Mouse (Mus musculus) brown adipose tissue, adult 24 weeks (tissue): Measurements from ENCODE around the gene Tro. TPM values are rescaled to one million over a fixed set of nuclear protein-coding genes. Genes with fewer than 3 reads are reported as not detected.

Source experiments
- H3K27ac ChIP-seq: fragments of 200-500 bp; replicated peaks from 2 replicates; pipeline ENCODE4 v1.5.1; 2012; ENCODE audit warnings: low read depth, mild to moderate bottlenecking, low read length
- H3K4me1 ChIP-seq: fragments of 200-500 bp; 2 replicates; pipeline ENCODE4 v1.6.1; 2012; ENCODE audit warnings: low read length, mixed read lengths; ENCODE audit not compliant: control insufficient read depth, insufficient read depth, insufficient read length
- H3K4me3 ChIP-seq: fragments of 200-500 bp; 2 replicates; pipeline ENCODE4 v1.5.1; 2012; ENCODE audit warnings: low read depth, mild to moderate bottlenecking, low read length, moderate library complexity; ENCODE audit not compliant: insufficient read depth
- polyA plus RNA-seq: library from polyadenylated mRNA; stranded (reverse); fragments of >200 nt; gene quantifications from 2 replicates; pipeline ENCODE4 v1.2.4, GENCODE M21; 2012; ENCODE audit not compliant: missing spikeins, insufficient read depth, insufficient read length

The Tro gene
- polyA plus RNA-seq = not detected in 2 replicates

GRCm38 (mm10) chrX:150656908-150657796 lies at the start of gene Tro:
Gene Tro, minus strand, starts transcription at chrX:150657583.
- H3K4me1 ChIP-seq = no peaks in the 10 kb centered on the region
- peak within 1 kb of the TSS; percentile 28 for H3K4me3 ChIP-seq
- H3K27ac ChIP-seq = no peak within 1 kb of the TSS

GRCm38 (mm10) chrX:150677505-150677904 lies 20.1 kb upstream of the Tro start:
- H3K4me1 ChIP-seq = no peaks in the 10 kb centered on the region
- no peak overlapping the region for H3K27ac ChIP-seq
- no peak overlapping the region for H3K4me3 ChIP-seq

- Histone ChIP-seq H3K4me3 (no peak overlapping the region), H3K4me1 (no peaks in the 10 kb centered on the region), H3K27ac (no peak overlapping the region)
These were observed 5.4 kb upstream of the Tro start for GRCm38 (mm10) chrX:150662809-150663208.

GRCm38 (mm10) chrX:150657797-150658118 lies 375 bp upstream of the Tro start:
- H3K4me3 ChIP-seq = no peak overlapping the region
- H3K27ac ChIP-seq = no peak overlapping the region
- no peaks in the 10 kb centered on the region for H3K4me1 ChIP-seq

GRCm38 (mm10) chrX:150656122-150656907 lies 1.1 kb downstream of the Tro start:
- Histone ChIP-seq H3K4me1 (no peaks in the 10 kb centered on the region), H3K27ac (no peak overlapping the region), H3K4me3 (peak overlapping the region; percentile 28; the same call in 1 of the 2 replicates)

- H3K4me3 ChIP-seq = no peak overlapping the region
- H3K4me1 ChIP-seq = no peaks in the 10 kb centered on the region
These were observed 21.0 kb downstream of the Tro start for GRCm38 (mm10) chrX:150636421-150636820.

GRCm38 (mm10) chrX:150598882-150599281 lies 58.5 kb downstream of the Tro start:
- no peak overlapping the region for H3K4me3 ChIP-seq
- H3K4me1 ChIP-seq = no peaks in the 10 kb centered on the region
- peak overlapping the region; percentile 21; the same call in 1 of the 2 replicates for H3K27ac ChIP-seq

More at GRCm38 (mm10) chrX:150636421-150636820, 21.0 kb downstream of the Tro start:
- no peak overlapping the region for H3K27ac ChIP-seq

Other genes with a start within 250 kb of the Tro start
- 12.7 and 19.0 TPM in 2 replicates for gene Tmem29, start 198.4 kb downstream of the Tro start, polyA plus RNA-seq
- gene Alas2, start 110.2 kb downstream of the Tro start, polyA plus RNA-seq = 2.2 and 18.3 TPM in 2 replicates
- gene Pfkfb1, start 69.4 kb downstream of the Tro start, polyA plus RNA-seq = 34.1 and 34.2 TPM in 2 replicates
- gene Apex2, start 67.7 kb downstream of the Tro start, polyA plus RNA-seq = 5.9 and 13.2 TPM in 2 replicates
- gene Maged2, start 156.8 kb upstream of the Tro start, polyA plus RNA-seq = 15.7 and 17.4 TPM in 2 replicates